Mouse (Mus musculus) limb, embryonic 11.5 days (tissue): ENCODE measurements around the gene Pum2. TPM values are rescaled to one million over a fixed set of nuclear protein-coding genes. Genes with fewer than 3 reads are reported as not detected.

Source experiments
- ATAC-seq: fragments of 200-750 bp; cut with Nextera tagmentation; 2 replicates; pipeline ENCODE4 v1.8.0; 2017; ENCODE audit warnings: low read depth; ENCODE audit not compliant: insufficient number of reproducible peaks, low FRiP score, low TSS enrichment
- DNase-seq: peaks from one replicate; pipeline ENCODE4 v3.0.0-alpha.2; 2015; ENCODE audit warnings: low spot score
- H3K27ac ChIP-seq: fragments of 300-500 bp; sonication (generic); replicated peaks from 2 replicates; pipeline ENCODE4 v1.5.1; 2014; ENCODE audit warnings: low read depth, mild to moderate bottlenecking, low read length
- H3K27me3 ChIP-seq: fragments of 300-500 bp; sonication (generic); 2 replicates; pipeline ENCODE4 v1.6.1; 2014; ENCODE audit warnings: mild to moderate bottlenecking, low read length, mixed read lengths; ENCODE audit not compliant: control insufficient read depth, insufficient read depth
- H3K36me3 ChIP-seq: fragments of 300-500 bp; sonication (generic); 2 replicates; pipeline ENCODE4 v1.6.1; 2014; ENCODE audit warnings: mild to moderate bottlenecking, low read length, moderate library complexity, mixed read lengths; ENCODE audit not compliant: control insufficient read depth, insufficient read depth
- H3K4me1 ChIP-seq: fragments of 300-500 bp; sonication (generic); 2 replicates; pipeline ENCODE4 v1.6.1; 2014; ENCODE audit warnings: low read length, mixed read lengths; ENCODE audit not compliant: control insufficient read depth, insufficient read depth
- H3K4me2 ChIP-seq: fragments of 300-500 bp; sonication (generic); 2 replicates; pipeline ENCODE4 v1.6.1; 2014; ENCODE audit warnings: low read depth, mild to moderate bottlenecking, moderate library complexity; ENCODE audit not compliant: severe bottlenecking
- H3K4me3 ChIP-seq: fragments of 300-500 bp; sonication (generic); 2 replicates; pipeline ENCODE4 v1.5.1; 2014; ENCODE audit warnings: low read depth, low read length
- H3K9ac ChIP-seq: fragments of 300-500 bp; sonication (generic); 2 replicates; pipeline ENCODE4 v1.6.1; 2014; ENCODE audit warnings: mild to moderate bottlenecking, low read length
- H3K9me3 ChIP-seq: fragments of 300-500 bp; sonication (generic); 2 replicates; pipeline ENCODE4 v1.6.1; 2016; ENCODE audit warnings: low read length; ENCODE audit not compliant: control insufficient read depth
- WGBS: fragments of 180-500 bp; shearing (Covaris S2); extraction: QIAGEN DNeasy Blood & Tissue Kit; methylation state at CpG from one replicate; pipeline ENCODE4 v1.1.7; 2014; 5-methylcytosine and 5-hydroxymethylcytosine counted together
- polyA plus RNA-seq: library from polyadenylated mRNA; unstranded; fragments of >200 nt; fragmentation: Nextera tagmentation; extraction: Ambion mirVana; gene quantifications from 2 replicates; pipeline ENCODE4 v1.2.1, GENCODE M21; 2014

Gene Pum2
- polyA plus RNA-seq, 1 experiment from 2014 or later, result 73.6 TPM

DNA sequence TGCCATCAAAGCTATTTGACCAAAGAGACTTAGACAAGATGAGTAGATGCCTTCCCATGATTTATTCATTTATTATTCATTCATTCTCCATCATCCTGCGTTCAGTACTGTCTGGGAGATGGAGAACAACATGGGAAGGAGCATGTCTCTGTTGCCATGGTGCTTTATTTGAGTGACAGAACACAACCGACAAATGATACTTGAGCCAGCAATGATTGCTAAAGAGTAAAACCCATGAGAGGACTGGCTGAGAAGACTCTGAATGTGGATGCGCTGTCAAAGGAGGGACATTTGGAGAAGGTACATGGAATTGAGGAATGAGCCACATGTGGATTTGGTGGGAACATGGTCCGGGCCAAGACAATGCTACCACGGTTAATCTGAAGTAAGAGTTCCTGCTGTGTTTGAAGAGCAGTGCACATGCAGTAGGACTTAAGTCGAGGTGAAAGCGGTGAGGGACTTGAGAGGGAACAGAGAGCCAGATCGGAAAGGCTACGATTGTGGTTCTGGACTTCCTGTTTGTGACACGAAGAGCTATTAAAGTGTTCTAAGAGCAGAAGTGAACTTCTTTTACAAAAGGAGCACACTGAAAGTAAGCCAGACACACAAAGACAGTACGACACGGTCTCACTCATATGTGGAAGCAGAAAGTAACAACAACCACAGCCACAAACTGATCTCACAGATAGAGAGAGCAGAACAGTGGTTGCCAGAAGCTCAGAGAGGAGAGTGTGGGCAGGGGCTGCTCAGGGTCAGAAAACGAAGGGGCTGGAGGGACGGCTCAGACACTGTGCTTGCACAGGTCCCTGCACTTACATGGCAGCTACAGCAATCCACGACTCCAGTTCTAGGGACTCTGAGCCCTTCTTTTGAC is 14.3 kb upstream of the Pum2 start:
- H3K4me1 ChIP-seq, result no peaks in the 10 kb centered on the region
- DNase-seq, result no peak
- H3K27me3 ChIP-seq, result no peaks in the 10 kb centered on the region
- H3K36me3 ChIP-seq, result no peaks in the 10 kb centered on the region
- H3K4me3 ChIP-seq, result no peak overlapping the region
- H3K4me2 ChIP-seq, result no peak overlapping the region
- no peak for ATAC-seq
- 92% methylated on average over 15 of the region's 15 CpGs for WGBS
- H3K9me3 ChIP-seq, result no peaks in the 10 kb centered on the region
- H3K9ac ChIP-seq, result no peak overlapping the region
- no peak overlapping the region for H3K27ac ChIP-seq

DNA sequence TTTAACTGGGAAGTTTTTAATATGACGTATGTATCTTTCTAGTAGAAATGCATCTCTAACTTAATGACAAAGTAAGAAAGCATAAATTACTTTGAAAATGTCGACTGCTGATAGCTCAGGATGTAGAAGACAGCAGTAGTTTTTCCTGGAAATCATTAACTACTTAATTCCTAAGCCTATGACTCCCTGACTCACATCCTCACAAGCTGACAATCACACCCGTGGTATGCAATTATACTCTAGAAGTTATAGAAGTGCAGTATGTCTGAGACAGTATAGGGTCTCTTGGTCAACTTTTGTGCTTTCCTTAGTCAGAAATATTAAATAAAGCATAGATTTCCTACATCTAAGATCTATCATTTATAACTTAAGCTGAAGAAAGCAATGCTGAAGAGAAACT is 12.2 kb upstream of the Pum2 start:
- no peaks in the 10 kb centered on the region for H3K4me1 ChIP-seq
- no peaks in the 10 kb centered on the region for H3K9me3 ChIP-seq
- no peaks in the 10 kb centered on the region for H3K27me3 ChIP-seq
- H3K9ac ChIP-seq, result no peak overlapping the region
- H3K36me3 ChIP-seq, result no peaks in the 10 kb centered on the region
- DNase-seq (no peak), ATAC-seq (no peak)
- H3K27ac ChIP-seq, result no peak overlapping the region
- WGBS, result 57% methylated on average over 3 of the region's 3 CpGs
- H3K4me2 ChIP-seq, result no peak overlapping the region
- H3K4me3 ChIP-seq, result no peak overlapping the region

DNA sequence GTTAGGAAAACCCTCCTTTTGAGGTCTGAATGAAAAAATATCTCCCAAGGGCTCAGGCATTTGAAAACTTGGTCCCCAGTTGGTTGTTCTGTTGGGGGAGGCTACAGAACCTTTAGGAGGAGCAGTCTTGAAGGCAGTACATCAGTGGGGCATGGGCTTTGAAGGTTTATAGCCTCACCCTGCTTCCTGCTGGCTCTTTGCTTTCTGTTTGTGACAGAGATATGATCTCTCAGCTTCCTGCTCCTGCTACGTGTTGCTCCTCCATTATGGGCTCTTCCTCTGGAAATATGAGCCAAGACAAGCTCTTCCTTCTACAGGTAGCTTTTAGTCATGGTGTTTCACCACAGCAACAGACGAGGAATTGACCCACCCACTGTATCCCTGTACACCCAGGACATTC is 11.8 kb upstream of the Pum2 start:
- DNase-seq (no peak), ATAC-seq (no peak)
- Histone ChIP-seq H3K36me3 (no peaks in the 10 kb centered on the region), H3K4me2 (no peak overlapping the region), H3K27ac (no peak overlapping the region), H3K4me3 (no peak overlapping the region), H3K9me3 (no peaks in the 10 kb centered on the region), H3K9ac (no peak overlapping the region), H3K4me1 (no peaks in the 10 kb centered on the region), H3K27me3 (no peaks in the 10 kb centered on the region)
- 44% methylated on average over 2 of the region's 2 CpGs for WGBS

GRCm38 (mm10) chr12:8662721-8663120 is 11.2 kb upstream of the Pum2 start:
- Histone ChIP-seq H3K4me3 (no peak overlapping the region), H3K9ac (no peak overlapping the region), H3K27me3 (no peaks in the 10 kb centered on the region), H3K9me3 (no peaks in the 10 kb centered on the region), H3K36me3 (no peaks in the 10 kb centered on the region), H3K27ac (no peak overlapping the region), H3K4me1 (no peaks in the 10 kb centered on the region), H3K4me2 (no peak overlapping the region)
- 80% methylated on average over 4 of the region's 4 CpGs for WGBS
- ATAC-seq, result no peak
- DNase-seq, result no peak

DNA sequence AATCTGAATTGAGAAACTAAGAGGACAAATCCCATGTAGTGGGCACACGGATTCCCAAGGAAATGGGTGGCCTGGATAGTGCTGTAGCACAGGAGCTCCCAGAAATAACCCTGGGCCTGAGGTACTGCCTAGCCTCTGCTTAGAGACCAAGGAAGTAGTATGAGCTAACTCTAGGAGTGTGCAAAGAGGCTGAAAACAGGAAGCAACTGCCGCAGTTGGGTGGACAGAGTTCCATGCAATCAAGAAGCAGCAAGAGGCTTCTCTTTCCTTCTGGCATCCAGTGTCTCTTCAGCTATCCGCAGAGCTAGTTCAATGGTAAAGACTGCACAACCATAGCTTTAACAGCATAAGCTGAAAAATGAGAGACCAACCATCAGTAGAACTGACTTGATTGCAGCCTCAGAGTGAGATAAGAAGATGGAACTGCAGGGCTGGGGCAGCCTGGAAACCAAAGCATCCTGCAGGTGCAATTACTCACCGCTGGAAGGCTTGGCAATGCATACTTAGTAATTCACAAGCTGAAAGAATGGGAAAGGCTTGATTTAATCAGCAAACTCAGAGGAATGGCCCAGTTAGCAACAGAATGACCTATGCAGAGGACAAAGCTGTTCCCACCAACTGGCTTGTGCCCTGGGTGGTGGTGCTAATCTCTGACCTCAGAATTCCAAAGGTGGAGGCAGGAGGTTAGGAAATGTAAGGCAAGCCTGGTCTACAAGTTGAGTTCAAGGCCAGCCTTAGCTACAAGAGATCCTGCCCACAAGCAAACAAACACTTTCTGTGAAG is 6.3 kb upstream of the Pum2 start:
- 84% methylated on average over 4 of the region's 4 CpGs for WGBS
- ATAC-seq, result no peak
- Histone ChIP-seq H3K27ac (no peak overlapping the region), H3K9ac (no peak overlapping the region), H3K27me3 (no peaks in the 10 kb centered on the region), H3K9me3 (no peaks in the 10 kb centered on the region), H3K4me3 (no peak overlapping the region), H3K36me3 (no peaks in the 10 kb centered on the region), H3K4me2 (no peak overlapping the region), H3K4me1 (no peaks in the 10 kb centered on the region)
- DNase-seq, result no peak

- no peaks in the 10 kb centered on the region for H3K36me3 ChIP-seq
Measured at GRCm38 (mm10) chr12:8669421-8669820, 4.5 kb upstream of the Pum2 start.

DNA sequence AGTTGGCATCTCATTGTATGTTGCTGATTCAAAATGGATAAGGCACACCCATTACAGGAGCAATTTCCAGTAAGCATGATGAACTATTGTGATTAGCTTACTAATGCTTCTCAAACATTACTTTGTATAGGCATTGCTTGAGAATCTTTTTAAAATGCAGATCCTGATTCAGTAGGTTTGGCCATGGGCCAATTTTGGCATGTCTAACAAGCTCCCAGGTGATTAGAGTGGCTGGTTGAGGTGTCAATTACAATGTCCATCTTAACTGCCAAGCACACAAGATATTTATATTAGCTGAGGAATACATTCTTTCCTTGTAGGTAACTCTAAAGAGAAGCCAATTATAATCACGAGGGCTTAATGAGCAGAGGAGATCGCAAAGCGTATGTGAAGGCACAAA is 4.1 kb upstream of the Pum2 start:
- H3K9ac ChIP-seq, result no peak overlapping the region
- ATAC-seq (no peak), DNase-seq (no peak)
- no peak overlapping the region for H3K27ac ChIP-seq
- WGBS, result 87% methylated on average over 3 of the region's 3 CpGs
- no peaks in the 10 kb centered on the region for H3K4me1 ChIP-seq
- H3K27me3 ChIP-seq, result no peaks in the 10 kb centered on the region
- H3K4me3 ChIP-seq, result no peak overlapping the region
- H3K9me3 ChIP-seq, result no peaks in the 10 kb centered on the region
- no peak overlapping the region for H3K4me2 ChIP-seq
- no peaks in the 10 kb centered on the region for H3K36me3 ChIP-seq

More at GRCm38 (mm10) chr12:8669421-8669820, 4.5 kb upstream of the Pum2 start:
- WGBS, result 82% methylated on average over 4 of the region's 4 CpGs
- ATAC-seq, result no peak
- Histone ChIP-seq H3K9ac (no peak overlapping the region), H3K9me3 (no peaks in the 10 kb centered on the region), H3K27ac (no peak overlapping the region), H3K4me1 (no peaks in the 10 kb centered on the region), H3K4me3 (no peak overlapping the region), H3K27me3 (no peaks in the 10 kb centered on the region), H3K4me2 (no peak overlapping the region)
- DNase-seq, result no peak

DNA sequence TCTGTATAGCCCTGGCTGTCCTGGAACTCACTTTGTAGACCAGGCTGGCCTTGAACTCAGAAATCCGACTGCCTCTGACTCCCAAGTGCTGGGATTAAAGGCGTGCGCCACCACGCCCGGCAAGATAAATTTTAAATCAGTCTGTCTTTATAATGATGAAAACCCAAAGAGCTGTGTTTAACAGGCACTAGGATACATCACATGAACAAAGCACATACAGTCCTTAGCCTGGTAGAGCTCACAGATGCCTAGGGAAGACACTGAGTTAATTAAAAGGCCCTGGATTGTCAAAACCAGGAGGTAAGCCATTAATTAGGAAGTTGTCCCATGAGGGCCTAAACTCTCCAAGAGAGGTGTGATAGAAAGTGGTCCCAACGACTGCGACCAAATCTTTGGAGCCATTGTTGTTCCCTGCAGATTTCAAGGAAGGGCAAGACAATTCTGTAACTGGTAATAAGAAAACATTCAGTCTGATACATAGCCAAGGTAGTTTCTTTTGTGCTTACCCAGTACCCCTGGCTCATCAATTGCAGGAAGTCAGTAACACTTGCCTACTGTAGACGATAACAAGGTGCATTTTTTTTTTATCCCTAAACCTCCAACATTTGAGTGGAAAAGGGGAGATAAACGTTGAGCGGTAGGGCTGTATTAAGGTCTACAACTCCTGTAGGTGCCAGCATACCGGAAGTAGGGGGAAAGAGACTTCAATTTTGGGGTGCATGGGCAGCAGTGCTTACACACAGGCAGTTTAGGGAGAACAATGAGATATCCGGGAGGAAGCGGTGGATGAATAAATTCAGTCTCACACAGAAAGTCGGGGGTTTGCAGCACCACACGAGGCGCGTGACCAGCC is 587 bp upstream of the Pum2 start:
- peak overlapping the region; percentile 46 for H3K4me2 ChIP-seq
- peak overlapping the region; percentile 60 for H3K27ac ChIP-seq
- no peaks in the 10 kb centered on the region for H3K27me3 ChIP-seq
- ATAC-seq, result no peak
- peak overlapping the region; percentile 74 for H3K9ac ChIP-seq
- H3K4me1 ChIP-seq, result peaks cover 7% of the 10 kb centered on the region
- H3K36me3 ChIP-seq, result no peaks in the 10 kb centered on the region
- H3K9me3 ChIP-seq, result no peaks in the 10 kb centered on the region
- DNase-seq, result no peak
- H3K4me3 ChIP-seq, result peak overlapping the region; percentile 91
- WGBS, result 39% methylated on average over 17 of the region's 17 CpGs
